Mouse (Mus musculus): ENCODE data around the gene Abcd4. TPM values are rescaled to one million over a fixed set of nuclear protein-coding genes. Genes with fewer than 3 reads are reported as not detected.

Abcd4 gene
- polyA plus RNA-seq, 1 experiment: 29.0 TPM

DNA sequence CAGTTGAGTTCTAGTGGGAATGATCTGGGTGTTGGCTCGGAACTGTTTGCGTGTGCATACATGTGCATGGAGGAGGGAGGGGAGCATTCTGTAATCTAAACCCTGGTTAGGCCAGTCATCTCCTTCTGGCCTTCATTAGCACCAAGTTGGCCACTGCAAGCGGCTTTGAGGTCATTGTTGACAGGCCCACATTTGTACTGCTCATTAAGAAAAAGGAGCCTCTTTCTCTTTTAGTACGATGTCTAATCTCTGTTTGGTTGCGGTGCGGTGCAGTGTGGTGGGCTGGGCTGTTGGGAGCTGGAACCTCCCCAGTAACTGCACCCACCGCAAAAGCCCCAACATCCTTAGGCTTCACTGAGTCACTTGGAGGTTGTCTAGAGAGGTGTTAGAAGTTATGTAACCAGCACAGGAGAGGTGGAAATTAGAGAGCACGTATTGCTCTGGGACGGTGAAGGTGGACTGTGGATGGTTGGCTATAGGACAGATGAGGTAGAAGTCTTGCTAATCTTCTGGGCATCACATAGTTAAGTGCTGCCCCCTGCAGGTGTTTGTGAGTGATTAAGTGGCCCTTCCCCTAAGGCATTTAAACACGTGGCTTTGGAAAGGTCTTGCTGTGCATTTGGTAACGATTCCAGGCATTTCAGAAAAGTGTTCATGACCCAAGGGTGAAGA, 39.3 kb downstream of the Abcd4 start:
- 70% methylated on average over 11 of the region's 11 CpGs for WGBS
- DNase-seq (ENCODE audit: low read depth, low spot score): no peak

DNA sequence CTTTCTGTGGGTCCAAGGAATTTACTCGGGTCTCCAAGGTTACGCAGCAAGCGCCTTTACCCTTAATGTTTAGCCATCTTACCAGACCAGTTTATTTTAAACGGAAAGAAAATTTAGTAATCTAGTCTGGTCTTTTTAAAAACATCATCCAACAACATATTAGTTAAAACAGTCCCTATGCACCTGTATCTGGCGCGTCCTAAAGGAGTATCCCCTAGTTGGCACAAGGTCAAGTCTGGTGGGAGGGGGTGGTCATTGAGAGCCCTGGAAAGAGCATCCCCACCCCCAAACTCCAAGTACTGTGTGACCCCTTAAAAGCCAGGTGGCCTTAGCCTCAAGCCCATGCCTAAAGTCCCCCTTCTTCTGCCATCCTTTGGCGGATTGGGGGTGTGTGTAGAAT, 44.1 kb downstream of the Abcd4 start:
- DNase-seq (ENCODE audit: low read depth, low spot score): no peak
- WGBS: 24% methylated on average over 7 of the region's 7 CpGs

DNA sequence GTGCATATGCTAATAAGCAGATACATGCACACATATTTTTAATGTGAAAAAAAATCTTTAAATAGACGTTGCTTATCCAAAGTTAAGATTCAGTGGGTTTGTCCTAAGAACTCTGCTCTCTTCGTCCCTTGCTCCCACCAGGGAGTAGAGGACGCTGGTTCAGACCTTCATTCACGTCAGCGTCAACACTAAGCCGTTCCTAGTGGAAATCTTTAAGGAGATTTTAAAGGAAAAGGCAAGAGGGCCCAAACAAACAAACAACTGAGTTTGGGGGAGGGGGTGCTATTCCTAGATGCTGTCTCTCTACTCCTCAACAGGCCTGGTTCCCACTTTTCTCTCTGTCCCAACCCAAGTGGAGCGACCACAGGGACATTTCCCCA, 44.9 kb downstream of the Abcd4 start:
- WGBS: 22% methylated on average over 7 of the region's 7 CpGs
- no peak for DNase-seq (ENCODE audit: low read depth, low spot score)

DNA sequence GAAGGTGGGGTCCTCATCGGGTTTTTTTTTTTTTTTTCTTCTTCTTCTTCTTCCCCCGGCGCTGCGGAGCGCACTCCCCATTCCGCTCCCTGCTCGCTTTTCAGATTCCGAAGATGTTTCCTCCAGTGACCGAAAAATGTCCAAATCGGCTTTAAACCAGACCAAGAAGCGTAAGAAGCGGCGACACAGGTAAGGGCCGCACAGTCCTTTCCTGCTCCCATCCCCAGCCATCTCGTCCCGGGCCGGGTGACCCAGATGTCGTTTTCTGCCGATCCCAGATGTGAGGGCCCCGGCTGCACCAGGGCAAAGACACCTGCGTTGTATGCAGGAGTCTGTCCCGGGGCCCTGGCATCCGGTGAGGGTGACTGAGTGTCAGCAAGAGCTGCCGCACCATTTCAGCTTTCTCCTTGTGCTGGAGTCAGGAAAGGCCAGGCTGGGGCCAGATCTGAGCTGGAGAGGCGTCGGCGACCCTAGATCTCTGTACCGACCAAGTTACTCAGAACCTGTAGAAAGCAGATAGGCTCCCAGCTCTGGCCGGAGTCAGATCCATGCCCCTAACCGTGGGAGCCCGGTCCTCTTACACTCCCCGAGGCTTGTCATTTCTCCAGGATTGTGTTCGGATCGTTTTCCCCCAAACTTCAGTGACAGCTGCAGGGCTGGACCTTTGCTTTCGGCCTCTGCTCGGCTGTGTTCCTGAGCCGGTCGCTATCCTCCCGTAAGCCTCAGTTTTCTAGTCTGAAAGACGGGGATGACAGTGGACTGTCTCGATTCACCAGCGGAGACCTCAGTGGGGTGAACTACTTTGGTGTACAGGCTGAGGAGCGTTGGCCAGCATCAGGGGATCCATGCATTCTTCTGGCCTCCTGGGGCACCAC, 45.5 kb downstream of the Abcd4 start:
- no peak for DNase-seq (ENCODE audit: low read depth, low spot score)
- 5% methylated on average over 43 of the region's 43 CpGs for WGBS

DNA sequence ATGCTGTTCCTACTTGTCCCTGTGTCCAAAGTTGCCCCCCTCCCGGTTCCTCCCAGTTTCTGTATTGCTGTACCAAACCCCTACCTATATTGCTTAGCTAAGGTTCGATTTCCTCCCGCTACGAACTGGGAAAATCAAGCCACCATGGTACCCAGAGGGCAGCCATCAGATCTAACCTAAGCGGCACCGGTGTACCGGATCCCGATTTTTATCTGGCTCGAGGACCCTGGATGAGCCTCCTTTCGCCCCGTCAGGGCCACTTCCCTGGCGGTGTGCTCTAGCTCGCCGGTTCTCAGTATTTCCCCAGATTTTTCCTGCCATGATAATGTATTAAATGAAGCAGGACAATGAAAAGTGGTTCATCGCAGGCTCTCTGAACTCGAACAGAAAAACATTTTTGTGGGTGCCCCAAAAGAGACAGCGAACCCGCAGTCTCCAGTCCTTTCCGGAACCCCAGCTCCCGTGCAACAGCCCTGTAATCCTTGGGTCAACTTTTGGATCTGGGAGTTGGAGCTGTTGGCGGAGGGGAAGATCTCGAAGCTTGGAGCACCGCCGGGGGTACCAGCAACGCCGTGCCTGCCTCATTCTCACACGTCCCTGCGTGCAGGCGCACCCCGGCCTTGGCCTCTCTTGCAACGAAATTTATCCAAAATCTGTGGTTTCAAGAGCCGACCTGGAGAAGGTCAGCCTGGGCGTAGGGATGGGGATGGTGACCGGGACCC, 46.4 kb downstream of the Abcd4 start:
- 8% methylated on average over 34 of the region's 34 CpGs for WGBS
- DNase-seq (ENCODE audit: low read depth, low spot score): no peak

DNA sequence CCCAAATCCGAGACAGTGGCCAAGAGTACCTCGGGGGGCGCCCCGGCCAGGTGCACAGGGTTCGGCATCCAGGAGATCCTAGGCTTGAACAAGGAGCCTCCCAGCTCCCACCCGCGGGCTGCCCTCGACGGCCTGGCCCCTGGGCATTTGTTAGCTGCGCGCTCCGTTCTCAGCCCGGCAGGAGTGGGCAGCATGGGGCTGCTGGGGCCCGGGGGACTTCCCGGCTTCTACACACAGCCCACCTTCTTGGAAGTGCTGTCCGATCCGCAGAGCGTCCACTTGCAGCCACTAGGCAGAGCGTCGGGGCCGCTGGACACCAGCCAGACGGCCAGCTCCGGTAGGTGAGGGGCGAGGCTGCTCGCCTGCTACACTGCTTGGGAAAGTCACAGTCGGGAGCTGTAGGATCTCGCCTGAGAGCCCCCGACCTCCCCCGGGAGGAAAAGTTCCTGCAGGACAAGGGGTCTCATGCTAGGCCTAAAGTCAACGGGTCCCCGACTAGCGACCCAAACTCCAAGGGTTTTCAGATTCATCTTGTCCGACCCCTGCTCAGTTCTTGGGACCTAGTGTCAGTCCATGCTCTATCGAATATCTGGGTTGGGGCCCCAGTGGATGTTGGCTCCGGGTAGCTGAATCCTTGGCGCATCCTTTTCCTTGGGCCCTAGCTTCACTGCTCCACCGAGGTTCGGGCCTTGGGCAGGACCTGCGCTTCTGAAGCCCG, 47.1 kb downstream of the Abcd4 start:
- 4% methylated on average over 40 of the region's 40 CpGs for WGBS

DNA sequence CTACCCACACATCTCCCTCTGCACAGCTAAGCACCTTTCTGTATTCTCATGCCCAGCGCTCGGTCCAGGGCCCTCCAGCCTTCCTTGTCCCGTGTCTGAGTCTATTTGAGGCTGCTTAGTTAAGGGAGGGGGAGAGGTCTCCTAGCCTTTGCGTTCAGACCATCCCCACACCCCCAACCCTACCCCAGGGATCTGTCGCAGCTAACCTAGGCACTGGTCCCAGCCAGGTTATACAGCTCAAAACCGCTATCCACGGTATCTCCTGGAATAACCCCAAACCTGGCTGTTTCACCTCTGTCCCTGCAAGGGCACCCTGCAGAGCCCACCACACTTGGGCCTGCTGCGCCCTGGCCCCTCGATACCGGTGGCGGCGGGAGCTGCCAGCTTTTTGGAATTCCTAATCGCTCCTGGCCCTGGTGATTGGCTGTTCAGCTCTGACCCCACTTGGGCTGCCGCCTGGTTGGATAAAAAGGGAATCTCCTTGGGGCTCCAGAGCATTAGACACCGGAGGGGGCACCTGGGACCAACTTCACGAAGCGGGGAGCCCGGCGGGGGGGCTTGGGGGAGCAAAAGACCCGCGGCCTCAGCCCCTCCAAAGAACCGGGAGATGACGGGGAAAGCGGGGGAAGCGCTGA, 47.8 kb downstream of the Abcd4 start, which contains the start of gene Vsx2:
Gene Vsx2, plus strand, starts transcription at position 427 of the 635 bp plus-strand sequence.
- WGBS: 12% methylated on average over 25 of the region's 25 CpGs
- DNase-seq (ENCODE audit: low read depth, low spot score): no peak

More for the DNA sequence above, 47.1 kb downstream of the Abcd4 start:
- no peak for DNase-seq (ENCODE audit: low read depth, low spot score)

DNA sequence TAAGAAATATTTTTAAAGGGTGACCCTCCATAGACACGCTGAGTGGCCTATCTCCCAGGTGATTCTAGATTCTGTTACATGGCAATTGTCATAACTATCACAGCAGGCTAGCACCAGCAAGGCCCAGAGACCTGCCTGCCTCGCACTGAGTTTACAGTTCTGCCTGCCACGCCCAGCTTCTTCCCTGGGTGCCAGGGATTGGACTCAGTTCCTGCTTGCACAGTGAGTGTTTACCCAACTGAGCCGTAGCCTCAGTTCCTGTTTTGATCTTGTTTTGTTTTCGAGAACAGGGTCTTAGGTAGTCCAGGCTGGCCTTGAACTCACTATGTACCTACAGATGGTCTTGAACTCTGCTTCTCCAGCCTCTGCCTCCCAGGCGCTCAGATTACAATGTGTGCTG, 49.6 kb downstream of the Abcd4 start:
- DNase-seq (ENCODE audit: low read depth, low spot score): no peak
- WGBS: 48% methylated on average over 6 of the region's 6 CpGs

DNA sequence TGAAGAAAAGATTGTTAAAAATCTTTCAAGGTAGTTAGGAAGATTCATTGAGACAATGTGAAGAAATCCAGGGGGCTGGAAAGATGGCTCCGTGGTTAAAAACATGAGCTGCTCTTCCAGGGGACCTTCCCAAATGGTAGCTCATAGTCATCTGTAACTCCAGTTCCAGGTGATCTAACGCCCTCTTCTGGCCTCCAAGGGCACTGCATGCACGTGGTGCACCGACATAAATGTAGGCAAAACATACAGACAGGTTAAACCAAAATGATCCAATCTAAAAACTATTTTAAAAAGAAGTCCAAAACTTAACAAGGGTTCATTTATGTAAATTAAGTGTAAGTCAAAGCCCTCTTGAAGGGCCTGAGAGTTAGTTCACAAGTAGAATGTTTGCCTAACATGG, 54.7 kb downstream of the Abcd4 start:
- 51% methylated on average over 4 of the region's 4 CpGs for WGBS

DNA sequence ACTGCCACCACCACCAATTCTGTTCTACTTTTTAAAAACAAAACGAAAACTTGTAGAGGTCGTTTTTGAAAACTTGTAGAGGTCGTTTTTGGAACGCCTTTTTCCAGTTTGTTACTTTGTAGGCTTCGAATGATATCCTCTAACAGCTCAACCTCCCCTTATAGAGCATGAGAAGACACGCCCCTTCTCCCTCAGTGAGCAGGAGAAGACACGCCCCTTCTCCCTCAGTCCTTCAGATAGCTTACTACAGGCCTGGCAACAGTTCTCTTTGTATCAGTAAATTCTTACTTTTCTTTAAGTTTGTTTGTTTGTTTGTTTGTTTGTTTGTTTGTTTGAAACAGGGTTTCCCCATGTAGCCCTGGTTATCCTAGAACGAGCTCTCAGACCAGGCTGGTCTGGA, 62.0 kb downstream of the Abcd4 start:
- no peak for DNase-seq (ENCODE audit: low read depth, low spot score)
- 44% methylated on average over 8 of the region's 8 CpGs for WGBS

More for the DNA sequence above, 54.7 kb downstream of the Abcd4 start:
- DNase-seq (ENCODE audit: low read depth, low spot score): no peak

Other genes with a start within 250 kb of the Abcd4 start
- gene Entpd5, start 208.4 kb downstream of the Abcd4 start, polyA plus RNA-seq (2012; rRNA removed): 16.7 and 33.8 TPM in 2 replicates
- 0.04 and 0.10 TPM in 2 replicates for gene Bbof1, start 208.3 kb downstream of the Abcd4 start, polyA plus RNA-seq (2012; rRNA removed)
- 4.2 and 4.7 TPM in 2 replicates for gene Rnf113a2, start 200.2 kb downstream of the Abcd4 start, polyA plus RNA-seq (2012; rRNA removed)
- 4.7 and 7.5 TPM in 2 replicates for gene Aldh6a1, start 166.4 kb downstream of the Abcd4 start, polyA plus RNA-seq (2012; rRNA removed)
- gene Lin52, start 166.0 kb downstream of the Abcd4 start, polyA plus RNA-seq (2012; rRNA removed): 6.4 and 7.6 TPM in 2 replicates
- not detected in 2 replicates for gene Vsx2, start 47.7 kb downstream of the Abcd4 start, polyA plus RNA-seq (2012; rRNA removed)
- not detected in 2 replicates for gene Vrtn, start 23.6 kb upstream of the Abcd4 start, polyA plus RNA-seq (2012; rRNA removed)
- 0.04 and 0.21 TPM in 2 replicates for gene Syndig1l, start 81.4 kb upstream of the Abcd4 start, polyA plus RNA-seq (2012; rRNA removed)
- gene Npc2, start 155.7 kb upstream of the Abcd4 start, polyA plus RNA-seq (2012; rRNA removed): 74.5 and 103 TPM in 2 replicates
- 49.3 and 51.8 TPM in 2 replicates for gene Isca2, start 155.8 kb upstream of the Abcd4 start, polyA plus RNA-seq (2012; rRNA removed)

Measured in large intestine, adult 2 months (tissue).